Mouse (Mus musculus): Measurements from ENCODE around the gene Phc3.

- TF ChIP-seq POLR2A (IDR thresholded peaks at IDR 0.05; ENCODE audit: insufficient read depth, low read depth, low read length), result no peak
- TF ChIP-seq CTCF (IDR thresholded peaks at IDR 0.05; ENCODE audit: insufficient read depth, low read depth, low read length), result no peak
Observed at GRCm38 (mm10) chr3:30956327-30956726, 12.9 kb downstream of the Phc3 start.
